Mouse (Mus musculus) heart, postnatal 0 days (tissue): Measurements from ENCODE around the gene Tas1r3.

Experiments
- CTCF ChIP-seq: IDR thresholded peaks from 2 replicates; pipeline ENCODE4 v1.5.1; 2016; ENCODE audit warnings: antibody characterized with exemption, control low read depth, low read depth
- EP300 ChIP-seq: IDR thresholded peaks from 2 replicates; pipeline ENCODE4 v1.6.1; 2016; ENCODE audit warnings: antibody characterized with exemption, low read depth

- TF ChIP-seq CTCF, result peak; percentile 18; the same call in 1 of the 2 replicates
- no peak for TF ChIP-seq EP300
These were observed 22.1 kb downstream of the Tas1r3 start for GRCm38 (mm10) chr4:155841003-155841454.
